Mouse (Mus musculus): ENCODE measurements around the gene Nwd2. TPM values are rescaled to one million over a fixed set of nuclear protein-coding genes. Genes with fewer than 3 reads are reported as not detected.

The Nwd2 gene
- not detected in 2 replicates for total RNA-seq (2017)

DNA sequence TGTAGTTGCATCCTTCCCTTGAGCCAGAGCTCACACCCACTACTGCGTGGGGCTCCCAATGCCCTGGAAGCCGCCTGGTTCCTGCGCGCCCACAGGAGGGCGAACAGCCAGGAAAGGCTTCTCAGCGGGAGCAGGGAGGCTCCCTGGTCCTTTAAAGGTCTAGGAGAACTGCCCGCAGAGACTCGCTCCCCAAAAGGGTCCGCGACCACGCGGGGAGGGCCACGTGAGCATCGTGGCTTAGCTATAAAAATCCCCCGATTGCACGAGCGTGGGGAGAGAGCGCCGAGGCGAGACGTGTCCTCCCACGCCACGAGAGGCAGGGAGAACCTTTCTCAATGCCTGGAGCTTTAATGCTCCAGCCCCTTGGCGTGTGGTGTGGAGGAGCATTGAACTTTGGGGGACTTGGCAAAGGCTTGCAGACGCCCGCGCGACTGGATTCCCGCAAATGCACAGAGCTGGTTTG is at the start of gene Nwd2:
Gene Nwd2 (plus strand): TSS at position 33 of the 463 bp plus-strand sequence.
- no peak for ATAC-seq (ENCODE audit: extremely low read depth, insufficient number of reproducible peaks, low FRiP score, poor library complexity, severe bottlenecking)

DNA sequence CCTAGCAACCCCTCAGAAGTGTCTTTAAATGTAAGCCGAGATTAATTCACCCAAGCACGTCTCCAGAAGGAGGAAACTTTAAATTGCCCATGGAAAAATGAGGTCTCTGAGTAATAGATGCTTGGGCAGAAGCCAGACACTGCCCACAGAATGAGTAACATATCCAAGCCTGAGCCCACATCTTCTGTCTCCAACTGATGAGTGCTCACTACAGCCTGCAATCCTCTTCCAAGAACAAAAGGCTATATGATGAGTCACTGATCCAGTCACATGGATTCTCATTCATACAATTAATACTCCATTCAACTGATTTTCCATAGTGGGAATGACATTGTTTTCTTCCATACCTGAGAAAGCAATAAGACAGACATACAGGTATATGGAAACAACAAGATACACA is 41.5 kb upstream of the Nwd2 start:
- no peak for ATAC-seq (ENCODE audit: extremely low read depth, insufficient number of reproducible peaks, low FRiP score, poor library complexity, severe bottlenecking)

DNA sequence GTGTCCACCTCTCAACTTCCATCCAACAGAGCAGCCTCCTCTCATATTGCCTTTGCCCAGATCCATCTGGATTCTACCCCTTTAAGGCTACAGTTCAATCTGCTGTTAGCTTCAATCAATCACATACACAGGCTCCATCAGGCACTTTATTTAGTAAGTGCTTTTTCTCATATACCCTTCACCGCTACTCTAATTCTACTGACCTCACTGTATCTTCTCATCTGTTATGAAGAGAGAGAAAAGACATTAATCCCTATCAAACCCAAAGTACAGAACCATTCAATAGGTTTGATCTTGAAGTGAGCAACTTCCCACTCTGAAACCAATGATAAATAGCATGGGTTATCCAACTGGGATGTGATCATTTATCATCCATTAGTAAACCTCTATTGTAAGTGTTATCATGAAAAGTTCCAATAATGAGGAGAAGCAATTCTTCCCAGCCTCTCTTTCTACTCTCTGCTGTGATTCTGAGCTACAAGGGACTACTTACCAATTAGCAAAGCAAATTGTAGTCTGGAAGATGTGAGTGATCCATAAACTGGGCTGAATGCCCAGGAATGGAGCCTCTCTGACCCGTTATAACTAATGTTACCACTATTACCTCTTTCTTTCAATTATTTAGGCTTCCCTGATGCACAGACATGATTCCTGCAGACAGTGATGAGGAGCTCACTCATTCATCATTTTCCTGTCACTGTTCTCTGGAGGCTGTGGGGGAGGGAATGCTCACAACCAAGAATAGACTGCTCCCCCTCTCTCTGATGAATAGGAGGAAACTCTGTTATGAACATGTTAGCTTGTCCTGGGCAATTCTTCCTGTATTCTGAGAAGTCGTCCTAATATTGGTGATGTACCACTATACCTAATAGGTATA is 31.9 kb upstream of the Nwd2 start:
- ATAC-seq (ENCODE audit: extremely low read depth, insufficient number of reproducible peaks, low FRiP score, poor library complexity, severe bottlenecking) = no peak

DNA sequence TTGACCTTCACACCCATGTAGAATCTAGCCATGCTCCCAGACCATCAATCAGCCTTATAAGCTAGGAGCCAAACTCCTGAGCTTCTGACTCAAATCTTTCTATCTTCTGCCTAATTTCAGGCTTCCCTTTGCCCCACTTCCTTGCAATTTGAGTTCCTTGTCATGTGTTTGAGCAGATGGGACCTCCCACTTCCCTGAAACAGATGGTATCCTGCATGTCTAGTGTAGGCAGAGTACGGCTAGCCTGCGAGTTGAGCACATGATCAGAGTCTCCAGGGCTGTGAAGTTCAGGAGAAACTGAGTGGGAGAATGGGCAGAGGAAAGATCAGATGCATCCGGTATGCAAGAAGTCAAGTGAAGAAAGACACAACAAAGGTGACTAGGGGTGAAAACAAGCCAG is 24.8 kb upstream of the Nwd2 start:
- ATAC-seq (ENCODE audit: extremely low read depth, insufficient number of reproducible peaks, low FRiP score, poor library complexity, severe bottlenecking) = no peak

DNA sequence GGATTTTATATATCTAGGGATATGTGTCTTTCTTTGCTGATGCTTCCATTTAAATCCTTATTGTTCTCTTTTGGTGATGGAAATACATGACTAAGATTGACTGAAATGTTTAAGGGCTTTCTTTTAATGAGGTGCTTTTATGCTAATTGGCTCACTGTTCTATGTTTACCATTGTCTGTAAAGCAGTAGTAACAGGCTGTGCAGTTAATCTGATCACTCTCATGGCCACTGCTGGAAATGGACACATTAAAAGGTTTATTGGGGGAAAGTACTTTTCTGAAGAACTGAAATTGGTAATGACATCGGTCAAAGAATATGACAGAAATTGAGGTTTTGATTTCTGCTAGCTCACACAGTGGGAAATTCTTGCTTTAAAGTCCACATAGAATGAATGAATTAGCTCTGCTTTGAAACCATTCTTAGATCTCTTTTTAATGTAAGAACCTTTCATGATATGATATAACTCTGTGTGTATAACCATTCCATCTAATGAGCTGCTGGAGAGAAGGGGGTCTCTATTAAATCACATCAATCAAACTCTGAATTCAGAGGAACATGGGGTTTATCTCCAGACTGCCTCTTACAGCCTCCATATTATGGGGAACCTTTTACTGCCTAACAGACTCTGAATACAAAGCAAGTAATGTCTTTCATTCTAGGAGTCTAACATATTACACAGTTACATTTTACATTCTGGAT is 20.9 kb upstream of the Nwd2 start:
- ATAC-seq (ENCODE audit: extremely low read depth, insufficient number of reproducible peaks, low FRiP score, poor library complexity, severe bottlenecking) = no peak

DNA sequence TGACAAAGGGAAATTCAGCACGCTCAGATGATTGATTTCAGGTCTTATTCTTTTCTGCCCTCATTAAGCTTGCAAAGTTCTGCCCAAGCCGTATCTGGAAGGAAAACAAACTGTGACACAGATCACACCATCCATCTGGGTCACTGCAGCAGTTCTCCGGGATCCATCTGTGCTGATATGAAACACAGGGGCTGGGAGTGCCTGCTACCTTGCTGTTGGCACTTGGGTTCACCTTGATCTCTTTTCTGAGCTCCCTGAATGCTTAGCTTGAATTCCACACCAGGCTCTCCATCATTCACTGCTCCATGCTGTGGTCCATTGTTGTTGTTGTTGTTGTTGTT is 20.4 kb upstream of the Nwd2 start:
- ATAC-seq (ENCODE audit: extremely low read depth, insufficient number of reproducible peaks, low FRiP score, poor library complexity, severe bottlenecking) = no peak

DNA sequence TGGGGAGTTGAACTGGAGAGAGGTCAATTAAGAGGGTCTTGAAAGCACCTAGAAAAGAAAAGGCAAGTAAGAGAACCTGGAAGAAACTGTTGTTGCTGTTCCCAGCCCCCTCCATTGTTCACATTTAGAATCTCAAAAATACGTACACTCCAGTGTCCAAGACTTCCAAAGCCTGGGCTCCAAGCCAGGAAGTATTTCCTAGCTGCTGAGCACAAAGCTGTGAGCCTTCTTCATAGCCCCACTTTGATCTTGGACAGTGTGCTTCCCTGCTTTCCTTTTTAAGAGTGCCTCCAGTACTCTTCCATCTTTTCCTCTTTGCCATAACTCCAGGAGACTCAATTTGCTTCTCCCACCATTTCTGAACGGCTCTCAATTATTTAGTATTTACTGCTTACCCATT is 14.3 kb upstream of the Nwd2 start:
- ATAC-seq (ENCODE audit: extremely low read depth, insufficient number of reproducible peaks, low FRiP score, poor library complexity, severe bottlenecking) = no peak

DNA sequence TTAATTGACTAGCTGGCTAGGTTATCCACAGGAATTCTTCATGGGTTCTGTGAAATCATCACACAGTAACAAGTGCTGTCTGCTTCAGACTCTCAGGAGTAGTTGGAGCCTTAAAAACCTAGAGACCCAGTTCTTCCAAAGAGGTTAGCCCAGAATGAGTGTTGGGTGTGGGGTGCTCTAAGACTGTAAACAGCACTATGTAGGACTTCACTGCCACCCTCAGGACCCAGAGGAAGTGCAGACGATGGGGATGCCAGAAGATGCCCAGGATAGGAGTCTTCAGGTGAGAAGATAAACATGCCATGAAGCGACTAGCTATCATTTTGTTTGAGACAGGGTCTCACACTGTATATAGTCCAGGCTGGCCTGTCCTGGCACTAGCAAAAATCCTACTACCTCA is 715 bp upstream of the Nwd2 start:
- ATAC-seq (ENCODE audit: extremely low read depth, insufficient number of reproducible peaks, low FRiP score, poor library complexity, severe bottlenecking) = no peak

DNA sequence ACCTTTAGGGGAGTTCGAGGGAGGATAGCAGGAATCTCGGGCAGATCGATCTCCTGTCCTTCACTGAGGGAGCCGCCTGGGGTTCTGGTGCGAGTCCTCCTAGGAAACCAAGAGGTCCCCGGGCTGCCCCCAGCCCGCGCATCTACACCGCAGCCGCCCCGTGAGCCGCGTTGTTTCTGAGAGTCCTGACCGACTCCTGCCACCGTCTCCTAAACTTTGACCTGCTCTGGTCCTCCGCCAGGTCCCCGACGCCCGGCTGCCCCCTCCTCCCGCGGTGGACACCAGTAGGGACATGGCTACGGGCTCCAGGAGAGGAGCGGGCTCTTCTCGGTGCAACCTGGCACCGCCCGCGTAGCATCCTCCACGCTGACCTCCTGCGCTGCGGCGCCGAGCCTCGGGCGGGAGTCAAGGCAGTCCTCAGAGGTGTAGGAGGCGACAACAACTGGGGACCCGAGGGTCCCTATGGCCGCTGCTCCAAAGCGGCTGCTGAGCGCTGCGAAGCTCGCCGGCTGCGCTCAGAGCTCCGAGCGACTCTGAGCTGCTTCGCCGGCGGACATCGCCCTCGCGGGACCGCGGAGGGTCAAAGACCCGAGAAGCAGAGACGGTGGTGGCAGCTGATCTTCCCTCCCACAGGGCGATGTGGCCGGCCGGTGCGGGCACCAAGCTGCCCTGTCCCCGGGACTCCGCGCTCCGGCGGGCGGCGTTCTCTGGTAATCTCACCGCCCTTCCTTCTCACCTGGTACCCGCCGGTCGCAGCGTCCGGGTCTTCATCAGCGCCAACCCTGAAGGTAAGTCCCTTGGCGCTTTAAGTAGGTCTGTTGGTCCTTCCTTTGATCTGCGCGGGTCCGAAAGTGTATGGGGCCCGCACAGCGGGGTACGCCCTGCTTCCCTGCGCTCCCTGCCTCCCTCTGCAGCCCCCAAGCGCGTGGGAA is 897 bp downstream of the Nwd2 start:
- ATAC-seq (ENCODE audit: extremely low read depth, insufficient number of reproducible peaks, low FRiP score, poor library complexity, severe bottlenecking) = no peak

DNA sequence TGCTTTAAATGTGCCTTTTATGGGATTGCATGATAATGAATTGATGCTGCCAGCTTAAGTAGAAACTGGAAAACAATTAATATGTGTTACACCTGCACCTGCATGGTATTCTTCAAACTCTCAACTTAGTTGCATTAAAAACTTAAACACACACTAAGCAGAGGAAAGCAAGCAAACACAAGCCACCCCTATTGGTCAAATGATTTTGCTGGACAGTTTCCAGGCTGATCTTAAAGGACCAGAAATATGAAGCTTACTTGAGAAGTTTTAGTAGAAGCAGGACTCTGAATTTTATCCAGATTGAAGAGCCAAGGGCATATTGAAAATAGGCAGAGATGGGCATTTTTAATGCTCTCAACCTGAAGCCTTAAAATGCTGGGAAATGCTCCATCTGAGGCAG is 2.9 kb downstream of the Nwd2 start:
- ATAC-seq (ENCODE audit: extremely low read depth, insufficient number of reproducible peaks, low FRiP score, poor library complexity, severe bottlenecking) = no peak

DNA sequence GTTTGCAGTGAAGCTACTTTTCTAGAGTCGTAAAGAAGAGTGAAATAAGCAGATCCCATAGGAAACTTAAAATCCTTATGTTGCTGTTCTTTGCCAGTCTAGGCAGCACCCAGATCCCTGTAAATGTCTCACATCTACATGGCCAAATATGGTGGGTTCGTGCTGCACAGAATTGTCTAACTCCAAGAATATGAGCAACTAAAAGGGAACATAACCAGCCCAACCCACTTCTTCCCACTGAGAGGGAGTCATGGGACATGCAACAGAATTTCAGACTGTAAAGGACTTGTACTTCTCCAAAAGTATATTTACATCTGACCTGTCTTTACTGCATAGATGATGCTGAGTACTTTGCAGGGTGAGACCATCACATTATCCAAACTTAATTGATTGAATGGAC is 3.8 kb downstream of the Nwd2 start:
- ATAC-seq (ENCODE audit: extremely low read depth, insufficient number of reproducible peaks, low FRiP score, poor library complexity, severe bottlenecking) = no peak

DNA sequence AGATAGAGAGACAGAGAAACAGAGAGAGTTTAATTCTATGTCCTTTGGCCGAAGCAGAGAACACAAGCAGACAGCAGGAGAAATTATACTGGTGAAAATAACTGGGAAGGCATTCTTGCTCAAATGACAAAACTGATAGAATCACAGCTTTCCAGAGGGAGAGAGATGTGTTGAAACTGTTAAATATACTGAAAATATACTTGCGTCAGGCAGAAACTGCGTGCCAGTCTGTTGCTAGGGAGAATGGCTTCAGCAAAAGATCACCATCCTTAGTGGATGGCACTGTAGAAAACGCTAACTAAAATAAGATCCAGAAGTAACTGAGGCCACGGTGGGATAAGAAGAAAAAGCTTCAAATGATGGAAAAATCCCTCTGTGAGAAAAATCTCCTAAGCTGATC is 18.0 kb downstream of the Nwd2 start:
- ATAC-seq (ENCODE audit: extremely low read depth, insufficient number of reproducible peaks, low FRiP score, poor library complexity, severe bottlenecking) = no peak

DNA sequence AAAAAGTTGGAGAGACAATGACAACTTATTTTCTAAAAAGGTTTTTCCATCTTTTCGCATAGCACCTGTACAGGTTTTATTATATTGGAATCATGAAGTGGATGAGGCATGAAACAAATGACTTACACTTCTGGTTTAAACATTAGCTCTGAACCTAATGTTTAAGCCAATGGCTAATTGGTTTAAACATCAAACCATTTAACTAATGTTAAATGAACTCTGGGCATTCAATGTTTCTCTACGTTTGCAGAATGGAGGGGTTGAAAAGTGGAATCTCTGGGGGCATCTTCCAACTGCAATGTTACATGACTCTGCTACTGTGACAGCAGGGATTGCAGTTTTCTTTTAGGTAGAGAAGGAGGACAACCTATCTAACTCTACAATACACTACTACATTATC is 27.0 kb downstream of the Nwd2 start:
- ATAC-seq (ENCODE audit: extremely low read depth, insufficient number of reproducible peaks, low FRiP score, poor library complexity, severe bottlenecking) = no peak

DNA sequence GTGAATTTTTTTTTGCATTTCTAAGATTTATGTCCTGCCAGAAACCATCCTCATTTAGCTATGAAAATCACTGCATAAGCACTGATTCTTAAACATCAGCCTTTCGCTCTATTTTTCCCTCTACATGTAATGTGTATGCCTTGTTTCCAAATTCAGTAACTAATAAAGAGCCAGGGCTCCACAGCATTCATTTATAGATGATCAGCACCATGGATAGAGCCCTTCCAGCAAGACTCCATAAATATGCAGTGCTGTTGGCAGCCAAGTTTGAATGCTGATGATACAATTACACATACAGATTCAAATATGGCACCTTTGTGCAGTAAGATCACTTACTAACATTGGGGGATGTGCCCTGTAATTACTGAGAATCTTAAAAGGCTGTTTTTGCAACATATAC is 40.2 kb downstream of the Nwd2 start:
- no peak for ATAC-seq (ENCODE audit: extremely low read depth, insufficient number of reproducible peaks, low FRiP score, poor library complexity, severe bottlenecking)

DNA sequence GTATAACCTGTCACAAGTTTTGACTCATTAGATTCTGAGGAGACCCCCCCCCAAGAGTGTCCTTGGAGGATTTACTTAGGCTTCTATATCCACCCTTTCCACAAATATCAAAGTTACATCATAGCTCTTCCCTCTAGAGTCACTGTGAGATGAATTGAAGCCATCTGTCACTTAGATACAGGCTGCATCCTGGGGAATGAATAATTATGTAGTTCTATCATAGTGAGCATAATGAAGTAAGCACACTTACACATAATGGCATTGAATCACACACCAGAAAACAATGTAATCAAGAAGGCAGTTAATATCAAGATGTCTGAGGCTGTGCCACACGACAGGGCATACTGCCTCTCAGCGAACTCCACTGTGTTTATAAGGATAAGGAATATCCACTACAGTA is 47.9 kb downstream of the Nwd2 start:
- no peak for ATAC-seq (ENCODE audit: extremely low read depth, insufficient number of reproducible peaks, low FRiP score, poor library complexity, severe bottlenecking)

DNA sequence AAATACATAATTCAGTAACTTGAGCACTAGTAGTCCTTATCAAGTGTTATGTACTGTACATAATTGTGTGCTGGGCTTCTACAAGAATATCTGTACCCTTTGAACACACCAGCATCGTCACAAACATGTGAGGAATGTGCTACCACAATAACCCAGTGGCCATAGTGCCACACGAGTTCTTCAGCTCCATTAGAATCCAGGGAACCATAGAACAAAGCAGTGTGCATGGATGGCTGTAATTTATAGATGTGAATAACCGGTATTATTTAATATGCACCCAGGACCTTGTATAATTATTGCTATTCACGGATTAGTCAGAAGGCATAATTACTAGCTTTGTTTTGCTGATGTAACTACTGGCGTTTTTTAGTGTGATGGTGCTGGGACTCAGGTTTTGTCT is 48.3 kb downstream of the Nwd2 start:
- ATAC-seq (ENCODE audit: extremely low read depth, insufficient number of reproducible peaks, low FRiP score, poor library complexity, severe bottlenecking) = no peak

DNA sequence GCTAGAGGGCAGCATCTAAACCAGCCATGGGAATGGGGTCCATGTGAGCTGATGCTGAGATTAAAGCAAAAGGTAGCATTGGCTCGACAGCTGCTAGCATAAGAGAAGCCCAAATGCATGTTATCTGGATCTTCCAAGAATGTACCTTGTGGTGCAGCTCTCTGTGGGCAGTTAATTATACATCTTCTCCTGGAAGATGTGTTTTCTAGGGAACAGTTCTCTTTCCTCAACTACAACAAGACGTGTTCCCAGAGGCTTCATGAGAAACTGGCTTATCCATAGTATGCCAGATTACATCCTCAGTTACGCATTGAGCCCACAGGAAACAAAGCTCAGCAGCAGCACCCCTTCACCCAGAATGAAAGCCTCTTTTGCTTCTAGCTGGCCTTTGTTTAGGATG is 80.1 kb downstream of the Nwd2 start:
- no peak for ATAC-seq (ENCODE audit: extremely low read depth, insufficient number of reproducible peaks, low FRiP score, poor library complexity, severe bottlenecking)

DNA sequence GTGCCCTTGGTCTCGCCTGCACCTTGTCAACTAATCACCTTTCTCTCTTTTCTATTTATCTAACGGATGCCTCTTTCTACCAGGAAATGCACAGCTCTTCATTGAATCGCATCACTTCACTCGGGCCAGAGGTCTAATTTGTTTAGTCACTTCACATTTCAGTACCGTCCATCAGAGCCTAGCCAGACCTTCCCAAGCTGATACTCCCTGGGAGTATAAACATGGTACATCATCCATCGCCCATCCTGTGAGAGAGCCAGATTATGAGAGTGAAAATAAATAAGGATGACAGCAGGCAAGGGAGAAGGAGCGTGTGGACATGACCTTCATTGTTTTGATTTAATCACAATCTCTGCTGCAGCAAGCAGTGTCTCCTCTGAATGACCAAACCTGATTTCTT is 86.6 kb downstream of the Nwd2 start:
- no peak for ATAC-seq (ENCODE audit: extremely low read depth, insufficient number of reproducible peaks, low FRiP score, poor library complexity, severe bottlenecking)

DNA sequence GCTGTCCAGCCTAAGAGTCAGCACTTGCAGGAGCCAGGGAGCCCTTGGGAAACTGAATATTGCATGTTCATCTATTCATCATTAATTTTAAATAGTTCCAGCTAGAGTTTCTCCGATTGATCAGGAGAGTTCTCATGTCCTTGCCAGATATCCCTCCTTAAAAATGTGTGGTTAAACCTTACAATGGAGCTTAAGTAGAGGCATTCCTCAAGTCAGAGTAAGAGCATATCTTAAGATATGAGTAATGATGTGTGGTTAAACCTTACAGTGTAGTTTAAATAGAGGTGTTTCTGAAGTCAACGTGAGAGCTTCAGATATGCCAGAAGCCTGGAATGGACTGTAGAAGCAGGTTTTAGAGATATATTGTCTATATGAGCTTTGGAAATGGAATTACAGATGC is 94.5 kb downstream of the Nwd2 start:
- no peak for ATAC-seq (ENCODE audit: extremely low read depth, insufficient number of reproducible peaks, low FRiP score, poor library complexity, severe bottlenecking)

DNA sequence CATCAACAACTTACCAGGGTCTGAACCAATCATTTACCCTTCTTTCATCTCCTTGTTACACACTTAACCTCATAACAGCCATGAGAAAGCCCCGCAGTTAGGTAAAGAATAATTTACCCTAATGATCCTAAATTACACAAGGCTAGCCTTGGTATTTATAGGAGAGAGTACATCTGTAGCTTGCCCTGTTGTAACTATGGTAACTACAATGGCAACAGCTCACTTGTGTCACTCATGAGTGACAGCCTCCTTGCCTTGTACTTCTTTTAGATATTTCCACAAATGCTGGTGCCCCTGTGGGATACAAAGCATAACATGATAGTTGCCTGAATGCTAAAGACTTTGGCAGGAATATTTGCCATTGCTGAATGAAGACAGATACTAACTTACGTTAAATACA is 99.4 kb downstream of the Nwd2 start:
- ATAC-seq (ENCODE audit: extremely low read depth, insufficient number of reproducible peaks, low FRiP score, poor library complexity, severe bottlenecking) = no peak

All from neutrophil, adult 5-6 weeks (primary cell).